Mouse (Mus musculus) large intestine, adult 2 months (tissue): ENCODE results near the gene Smim23. TPM values are rescaled to one million over a fixed set of nuclear protein-coding genes. Genes with fewer than 3 reads are reported as not detected.

Source experiments
- DNase-seq: peaks from one replicate; pipeline ENCODE4 v3.0.0-alpha.2; 2012; ENCODE audit warnings: low read depth, low spot score
- WGBS: fragments of 180-500 bp; shearing (Covaris S2); methylation state at CpG from one replicate; pipeline ENCODE4 v1.1.7; 2018; 5-methylcytosine and 5-hydroxymethylcytosine counted together
- polyA plus RNA-seq: library from polyadenylated mRNA; depleted of rRNA; stranded (reverse); fragments of >200 nt; gene quantifications from 2 replicates; pipeline ENCODE4 v1.2.3, GENCODE M21; 2012; rRNA removed

Smim23 gene
- not detected in 2 replicates for polyA plus RNA-seq

DNA sequence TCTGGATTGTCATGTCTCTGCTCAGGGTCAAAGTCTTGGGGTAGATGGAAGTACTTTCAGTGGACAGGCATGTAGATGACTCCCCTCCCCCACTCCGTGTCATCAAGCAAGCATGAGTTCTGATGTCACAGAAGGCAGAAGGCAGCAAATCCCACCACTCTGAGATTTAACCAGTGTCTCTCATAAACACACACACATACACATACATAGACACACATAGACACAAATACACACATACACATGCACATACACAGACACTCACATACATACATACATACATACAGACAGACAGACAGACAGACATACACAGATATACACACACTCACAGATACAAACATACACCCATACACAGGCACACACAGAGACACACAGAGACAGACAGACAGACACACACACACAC is at the start of gene Smim23:
TSS of gene Smim23 (minus strand) at position 101 of the 400 bp plus-strand sequence.
- no peak for DNase-seq
- 89% methylated on average over 1 of the region's 1 CpGs for WGBS

DNA sequence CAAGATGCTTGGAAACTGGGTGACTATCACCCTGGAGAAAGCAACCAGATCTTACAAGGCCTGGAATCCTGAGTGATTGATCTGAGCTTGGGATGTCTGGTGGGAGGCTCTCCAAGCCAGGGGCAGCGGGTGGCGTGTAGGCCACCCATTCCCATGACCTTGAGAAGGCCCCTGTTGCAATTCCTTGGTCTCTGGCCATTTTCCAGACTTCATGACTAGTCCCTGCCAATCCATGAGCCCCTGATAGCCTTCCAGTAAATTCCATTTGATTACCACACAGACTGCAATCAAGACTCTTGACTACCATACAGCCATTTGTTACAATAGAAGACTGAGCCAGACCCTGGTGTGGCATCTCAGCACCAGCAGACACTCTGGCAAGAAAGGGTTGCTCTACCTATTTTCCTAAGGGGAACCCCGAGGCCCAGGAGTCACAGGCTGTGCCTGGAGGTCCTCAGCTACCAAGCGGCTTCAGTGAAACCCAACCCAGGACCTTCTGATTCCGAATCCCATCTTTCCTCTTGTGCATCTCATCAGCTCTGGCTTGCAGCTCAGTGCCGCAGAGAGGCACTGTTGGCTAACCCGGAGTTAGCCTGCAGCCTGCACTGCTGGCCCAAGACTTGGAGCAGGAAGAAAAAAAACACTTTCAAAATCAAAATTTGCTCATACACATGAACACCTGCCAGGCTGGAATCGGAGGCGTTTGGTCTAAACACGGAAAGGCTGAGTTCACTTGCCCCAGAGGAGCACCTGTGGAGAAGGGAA is 44.4 kb upstream of the Smim23 start:
- 75% methylated on average over 10 of the region's 10 CpGs for WGBS
- DNase-seq, result no peak

DNA sequence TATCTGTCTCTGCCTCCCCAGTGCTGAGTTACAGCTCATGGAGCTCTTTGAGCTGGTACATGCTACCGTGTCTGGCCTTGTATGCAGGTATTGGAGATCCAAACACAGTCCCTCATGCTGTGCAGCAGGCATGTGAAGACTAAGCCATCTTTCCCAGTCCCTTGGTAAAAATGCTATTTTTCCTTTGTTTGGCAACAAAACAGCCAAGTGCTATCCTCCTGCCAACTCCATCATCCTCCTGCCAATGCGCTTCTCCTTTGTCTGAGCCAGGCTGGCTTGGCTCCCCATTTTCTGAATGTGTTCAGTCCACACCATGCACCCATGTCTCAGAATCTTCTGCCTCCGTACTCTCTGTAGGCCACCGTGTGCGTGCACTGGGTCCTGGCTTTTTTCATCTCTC is 40.2 kb upstream of the Smim23 start:
- 88% methylated on average over 5 of the region's 5 CpGs for WGBS
- no peak for DNase-seq

DNA sequence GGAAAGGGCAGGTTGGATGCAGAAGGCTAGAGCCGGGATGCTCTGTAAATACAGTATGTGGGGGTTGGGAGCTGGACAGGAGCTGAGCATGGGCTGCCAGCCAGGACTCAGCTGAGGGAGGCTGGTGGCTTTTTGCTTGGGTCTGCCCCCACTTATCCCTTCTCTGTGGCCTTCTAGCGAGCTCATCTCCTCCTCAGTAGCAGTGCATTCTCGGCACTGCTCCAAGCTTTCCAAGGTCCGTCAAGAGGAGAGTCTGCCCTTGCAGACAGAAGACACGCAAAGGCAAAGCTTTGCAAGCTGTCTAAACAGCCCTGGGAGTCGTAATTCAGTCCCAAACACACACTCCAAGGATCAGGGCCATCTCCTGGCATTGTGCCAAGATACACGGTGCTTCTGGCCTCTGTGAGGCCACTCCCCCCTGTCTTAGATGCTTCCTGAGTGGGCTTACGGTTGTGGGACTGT is 33.0 kb upstream of the Smim23 start:
- 3% methylated on average over 8 of the region's 8 CpGs for WGBS
- DNase-seq, result no peak

DNA sequence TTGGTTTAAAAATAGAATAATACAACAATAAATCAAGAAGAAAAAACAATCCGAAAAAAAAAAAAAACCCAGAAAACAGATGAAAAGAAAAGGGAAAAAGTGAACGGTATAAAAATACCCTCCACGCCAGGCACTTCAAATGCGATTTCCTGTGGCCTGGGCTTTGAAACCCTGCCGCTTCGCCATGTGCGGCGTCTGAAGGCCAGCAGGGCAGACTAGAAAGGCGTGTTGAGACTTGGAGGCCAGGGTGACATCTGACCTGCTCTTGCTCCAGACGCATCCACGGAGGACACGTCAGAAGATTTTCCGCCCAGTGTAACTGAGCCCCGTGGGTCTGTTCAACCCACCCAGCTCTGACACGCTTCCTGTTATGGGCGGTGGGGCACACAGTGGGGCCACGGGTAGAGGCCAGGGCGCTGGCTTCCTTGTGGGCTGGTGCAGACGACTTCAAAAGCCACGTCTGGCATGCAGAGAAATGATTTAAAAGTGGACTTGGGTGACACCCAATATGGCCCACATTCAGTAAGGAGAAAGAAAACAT is 22.3 kb upstream of the Smim23 start:
- no peak for DNase-seq
- WGBS, result 65% methylated on average over 20 of the region's 20 CpGs

DNA sequence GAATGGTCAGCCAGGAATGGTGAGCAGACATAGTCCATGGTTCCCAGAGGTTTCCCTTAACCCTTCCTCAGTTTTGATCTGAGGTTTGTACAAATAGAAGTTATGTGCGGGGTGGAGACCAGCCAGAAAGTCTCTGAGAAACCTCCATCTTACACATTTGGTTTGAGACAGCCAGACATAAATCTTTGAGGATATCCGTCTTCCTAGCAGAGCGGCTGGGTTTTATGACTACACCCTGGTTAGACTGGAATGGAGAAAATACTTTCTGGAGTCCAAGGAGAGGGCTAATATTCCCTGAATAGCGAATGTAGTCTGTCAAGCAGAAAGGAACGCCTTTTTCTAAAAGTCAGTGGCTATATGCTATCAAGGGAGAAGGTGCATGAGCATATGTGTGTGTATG is 16.8 kb upstream of the Smim23 start:
- DNase-seq, result no peak
- WGBS, result 38% methylated on average over 5 of the region's 5 CpGs

DNA sequence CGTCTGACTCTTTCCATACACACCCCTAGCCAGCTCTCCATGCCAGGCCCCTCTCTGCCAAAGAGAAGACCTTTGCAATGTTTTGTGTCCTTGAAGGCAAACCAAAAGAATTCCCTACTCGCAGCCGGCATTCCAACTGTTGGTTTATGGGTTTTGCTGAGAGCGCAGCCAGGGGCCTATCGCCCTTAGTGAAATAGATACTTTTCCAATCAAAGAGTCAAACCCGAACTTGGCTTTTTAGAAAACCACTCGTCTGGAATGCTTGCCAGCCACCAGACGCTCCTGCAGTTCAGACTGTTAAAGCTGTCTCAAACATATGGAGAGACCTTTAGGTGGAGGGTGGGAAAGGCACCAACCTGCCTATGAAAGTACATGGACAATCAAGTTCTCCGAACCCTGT is 15.9 kb upstream of the Smim23 start:
- DNase-seq, result no peak

DNA sequence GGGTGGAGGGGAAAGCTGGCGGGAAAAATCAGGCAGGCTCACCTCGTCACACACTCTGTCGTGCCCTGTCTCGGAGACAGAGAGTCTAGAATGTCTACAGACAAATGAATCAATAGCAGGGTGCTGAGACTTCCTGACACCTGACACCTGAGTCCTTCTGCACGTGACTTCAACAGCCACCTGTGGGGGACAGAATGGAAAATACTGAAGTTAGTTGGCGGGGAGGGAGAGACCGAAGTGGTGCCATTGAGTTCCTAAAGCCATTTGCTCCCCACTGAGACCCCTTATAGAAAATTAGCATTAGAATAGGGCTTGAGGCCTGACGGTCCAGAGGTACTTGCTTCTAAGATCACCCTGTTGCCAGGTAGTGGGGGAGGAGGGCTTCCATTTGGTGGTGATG is 10.6 kb upstream of the Smim23 start:
- no peak for DNase-seq
- 64% methylated on average over 8 of the region's 8 CpGs for WGBS

More for the DNA sequence above, 15.9 kb upstream of the Smim23 start:
- 71% methylated on average over 9 of the region's 9 CpGs for WGBS

DNA sequence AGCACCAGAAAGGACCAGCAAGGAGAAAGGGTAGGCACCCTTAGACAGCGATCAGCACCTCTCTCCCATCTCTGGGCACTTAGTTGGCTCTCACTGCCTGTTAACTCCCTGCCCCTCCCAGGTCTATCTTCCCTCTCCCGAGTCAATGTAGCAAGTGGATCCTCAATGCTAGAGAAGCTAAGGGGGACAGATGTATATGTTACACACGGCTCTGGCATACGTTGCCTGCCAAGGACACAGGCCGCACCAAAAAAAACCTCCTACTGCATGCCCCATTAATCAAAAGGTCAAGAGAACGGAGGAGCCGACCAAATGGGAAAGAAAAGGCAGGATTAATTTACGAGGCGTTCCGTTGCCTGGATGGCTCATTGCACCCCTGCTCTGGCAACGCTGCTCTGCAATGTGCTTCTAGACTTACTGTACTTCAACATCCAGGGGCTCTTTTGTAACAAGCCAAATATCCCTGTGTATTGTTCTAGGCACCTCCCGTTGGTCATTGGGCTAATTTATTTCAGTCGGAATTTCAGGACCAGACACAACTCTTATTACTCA is 10.0 kb upstream of the Smim23 start:
- WGBS, result 45% methylated on average over 13 of the region's 13 CpGs
- DNase-seq, result no peak

DNA sequence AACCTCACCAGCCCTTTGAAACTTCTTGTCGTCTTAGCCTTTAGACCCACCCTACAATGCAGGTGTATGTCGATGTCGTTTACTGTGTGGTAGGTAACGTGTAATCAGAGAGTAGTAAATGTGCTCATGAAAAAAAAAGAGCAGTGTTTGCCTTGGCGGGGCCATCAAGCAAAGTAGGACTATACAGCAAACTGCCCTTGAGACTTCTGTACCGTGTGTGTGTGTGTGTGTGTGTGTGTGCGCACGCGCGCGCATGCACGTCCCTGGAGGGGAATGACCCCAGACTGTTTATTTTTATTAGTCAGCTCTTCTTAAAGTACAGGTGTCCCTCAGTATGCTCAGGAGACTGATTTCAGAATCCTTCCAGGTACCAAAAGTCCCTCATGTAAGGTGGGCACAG is 6.8 kb downstream of the Smim23 start:
- DNase-seq, result peak; percentile 40

DNA sequence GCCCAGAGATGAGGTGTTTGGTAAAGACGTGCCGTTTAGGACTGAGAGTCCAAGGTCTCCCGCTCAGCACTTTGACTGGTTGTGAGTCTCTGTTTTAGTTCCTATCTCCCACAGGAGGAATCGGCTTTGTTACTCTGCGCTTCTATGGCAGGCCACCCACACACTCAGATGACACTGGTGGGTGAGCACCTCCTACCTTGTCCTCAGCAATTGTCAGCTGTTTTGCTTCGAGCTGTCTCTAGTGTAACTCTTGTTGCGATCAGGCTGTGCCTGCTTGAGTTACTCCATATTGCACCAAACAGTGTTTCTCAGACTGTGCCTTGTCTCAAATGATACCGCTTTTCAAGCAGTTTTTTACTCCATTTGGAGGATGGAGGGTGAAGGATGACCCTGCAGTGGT is 10.1 kb downstream of the Smim23 start:
- DNase-seq, result no peak
- 83% methylated on average over 8 of the region's 8 CpGs for WGBS

More for the DNA sequence above, 6.8 kb downstream of the Smim23 start:
- WGBS, result 29% methylated on average over 12 of the region's 12 CpGs

DNA sequence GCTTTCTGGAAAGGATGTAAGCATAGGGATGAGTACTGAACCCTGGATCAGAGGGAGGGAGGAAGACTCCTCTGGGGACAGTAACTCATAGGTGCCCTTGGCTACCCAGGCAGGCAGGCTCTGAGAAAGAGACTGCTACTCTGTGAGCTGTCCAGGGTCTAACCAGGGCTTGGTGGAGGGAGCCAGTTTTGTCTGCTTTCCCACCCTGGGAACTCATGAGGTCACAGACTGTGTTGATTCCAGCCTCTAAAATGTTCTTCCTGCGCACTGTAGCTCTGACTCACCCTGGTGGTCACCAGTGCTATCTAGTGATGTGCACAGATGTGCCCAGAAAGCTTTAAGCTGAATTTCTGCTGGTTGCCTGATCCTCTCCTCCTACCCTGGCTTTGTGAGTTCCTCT is 15.3 kb downstream of the Smim23 start:
- 86% methylated on average over 1 of the region's 1 CpGs for WGBS
- no peak for DNase-seq

DNA sequence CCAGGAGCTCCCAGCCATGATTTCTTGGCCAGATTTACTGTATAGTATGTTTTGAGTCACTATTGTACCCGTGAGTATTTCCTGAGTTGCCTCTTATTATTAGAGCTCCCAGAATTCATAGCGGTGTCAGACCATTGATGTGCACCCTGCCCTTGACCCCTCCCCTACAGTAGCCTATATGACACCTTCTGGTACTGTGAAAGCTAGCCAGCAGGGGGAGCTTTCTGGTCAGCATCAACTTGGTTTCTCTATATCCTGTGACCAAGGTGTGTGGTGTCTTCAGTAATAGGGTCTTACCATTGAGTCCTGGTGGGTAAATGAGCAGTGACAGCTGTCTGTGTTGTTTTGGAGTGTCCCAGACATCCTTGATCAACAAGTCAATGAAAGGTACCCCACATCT is 18.4 kb downstream of the Smim23 start:
- 8% methylated on average over 2 of the region's 2 CpGs for WGBS
- DNase-seq, result no peak

DNA sequence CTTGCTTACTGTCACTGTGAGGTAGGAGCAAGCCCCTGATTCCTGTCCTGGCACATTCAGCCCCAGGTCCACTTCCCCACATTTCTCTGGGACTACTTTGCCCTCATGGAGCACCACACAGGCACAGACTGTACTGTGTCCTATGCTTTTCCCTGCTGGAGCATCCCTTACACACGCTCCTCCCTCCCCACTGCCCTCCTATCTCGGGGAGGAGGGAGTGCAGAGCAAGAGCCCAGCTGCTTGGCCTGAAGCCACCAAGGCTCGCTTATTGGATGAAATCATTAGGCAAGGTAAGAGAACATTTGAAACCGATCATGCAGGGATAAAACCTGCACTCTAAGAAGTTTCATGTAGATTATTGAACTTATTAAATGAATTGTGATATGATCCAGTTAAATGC is 20.7 kb downstream of the Smim23 start:
- WGBS, result 37% methylated on average over 4 of the region's 4 CpGs
- no peak for DNase-seq

DNA sequence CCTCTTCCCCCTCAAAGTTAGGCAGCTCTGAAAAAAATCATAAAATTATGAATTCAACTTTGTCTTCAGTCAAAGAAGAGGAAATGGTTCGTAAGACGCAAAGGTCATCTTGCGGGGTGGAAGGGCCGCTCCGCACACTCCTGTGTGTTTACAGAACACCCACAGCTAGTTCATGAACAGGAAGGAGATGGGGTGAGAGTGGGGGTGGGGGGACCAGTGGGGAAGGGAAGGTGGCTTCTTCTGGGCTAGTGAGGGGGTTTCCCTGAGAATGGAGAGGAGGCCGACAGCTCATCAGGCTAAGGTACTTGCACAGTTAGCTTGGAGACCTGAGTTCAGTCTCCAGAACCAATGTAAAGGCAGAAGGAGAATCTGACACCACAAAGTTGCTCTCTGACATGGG is 22.7 kb downstream of the Smim23 start:
- 32% methylated on average over 6 of the region's 6 CpGs for WGBS
- DNase-seq, result no peak

DNA sequence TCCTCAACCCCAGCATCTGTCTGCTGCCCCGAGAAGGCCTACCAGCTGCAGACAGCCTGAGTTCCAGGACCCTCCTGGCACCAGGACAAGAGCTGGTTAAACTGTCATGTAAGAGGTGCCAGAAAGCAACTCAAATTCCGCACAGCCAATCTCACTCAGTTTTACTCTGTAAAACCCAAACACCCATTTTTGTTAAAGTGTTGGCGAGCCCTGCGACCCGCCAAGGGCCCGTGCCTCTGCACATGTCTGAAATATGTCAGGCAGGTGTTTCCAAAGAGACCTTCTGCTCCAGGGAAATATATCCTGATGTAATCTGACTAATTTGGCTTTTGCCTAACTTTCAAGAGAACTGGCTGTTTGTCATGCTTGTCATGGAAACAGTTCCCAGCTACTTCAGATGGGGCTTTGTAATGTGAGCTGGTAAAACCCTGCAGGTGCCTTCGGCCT is 23.5 kb downstream of the Smim23 start:
- DNase-seq, result no peak
- 65% methylated on average over 7 of the region's 7 CpGs for WGBS

DNA sequence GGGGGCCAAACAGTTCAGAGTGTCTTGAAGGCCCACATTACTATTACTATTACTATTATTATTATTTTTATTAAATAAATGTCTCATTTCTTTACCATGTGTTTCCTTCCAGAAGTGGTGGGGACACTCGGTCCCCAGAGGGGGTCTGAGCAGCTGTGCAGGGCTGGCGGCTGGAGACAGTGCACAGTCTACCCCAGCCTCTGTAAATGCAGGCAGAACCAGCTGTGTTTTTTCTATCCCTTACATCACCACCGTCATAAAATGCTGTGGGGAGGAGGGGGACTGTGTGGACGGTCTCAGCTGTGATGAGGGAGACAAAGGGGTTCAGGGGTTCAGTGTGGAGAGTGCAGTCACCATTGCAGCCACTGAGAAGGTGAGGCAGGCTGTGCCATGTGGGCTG is 26.0 kb downstream of the Smim23 start:
- WGBS, result 46% methylated on average over 4 of the region's 4 CpGs
- DNase-seq, result no peak

DNA sequence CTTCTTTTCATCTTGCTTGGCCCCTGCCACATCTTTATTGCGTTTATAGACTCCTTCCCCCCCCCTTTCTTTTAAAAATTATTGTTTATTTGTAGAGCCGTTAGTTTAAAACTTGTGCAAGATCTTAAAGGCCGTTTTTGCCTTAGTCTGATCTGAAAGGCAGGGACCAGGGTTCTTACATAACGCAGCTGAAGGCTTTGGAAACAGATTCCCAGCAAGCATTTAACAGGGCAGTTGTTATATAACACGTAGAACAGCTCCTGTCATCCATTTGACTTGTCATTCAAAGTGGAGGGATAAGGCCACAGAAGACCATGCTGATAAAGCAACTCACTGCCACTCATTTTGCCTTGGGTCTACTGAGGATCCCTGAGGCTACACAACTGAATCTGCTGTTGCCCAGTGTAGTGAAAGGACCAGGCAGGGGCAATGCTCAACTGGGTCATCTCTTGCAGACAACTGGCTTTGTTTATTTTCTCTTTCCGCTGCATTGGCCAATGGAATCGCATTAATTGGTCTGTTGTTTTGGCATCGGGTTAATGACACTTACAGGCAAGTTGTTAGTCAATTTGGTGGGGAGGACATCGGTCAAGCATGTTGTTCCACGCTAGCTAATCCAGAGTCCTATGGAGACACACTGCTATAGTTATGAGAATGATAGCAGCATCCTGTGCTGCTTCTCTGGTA is 29.5 kb downstream of the Smim23 start:
- 49% methylated on average over 10 of the region's 10 CpGs for WGBS
- no peak for DNase-seq

DNA sequence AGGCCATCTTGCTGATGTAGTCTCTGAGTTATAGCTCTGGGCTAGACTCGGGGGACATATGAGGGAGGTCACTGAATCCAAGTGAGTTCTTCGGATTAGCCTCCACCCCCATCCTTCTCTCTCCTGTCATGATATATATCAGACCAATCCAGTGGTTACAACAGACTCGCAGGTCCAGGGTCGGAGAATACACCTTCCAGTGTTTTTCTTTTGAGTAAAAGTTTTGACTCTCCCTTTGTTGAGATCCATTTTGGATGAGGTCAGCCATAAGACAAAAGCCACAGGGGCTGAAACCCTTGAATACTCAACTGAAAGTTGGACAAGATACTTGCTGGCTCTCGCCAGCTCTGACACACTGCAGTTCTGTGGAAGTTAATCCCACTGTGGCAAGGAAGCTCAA is 38.2 kb downstream of the Smim23 start:
- no peak for DNase-seq
- 86% methylated on average over 5 of the region's 5 CpGs for WGBS

DNA sequence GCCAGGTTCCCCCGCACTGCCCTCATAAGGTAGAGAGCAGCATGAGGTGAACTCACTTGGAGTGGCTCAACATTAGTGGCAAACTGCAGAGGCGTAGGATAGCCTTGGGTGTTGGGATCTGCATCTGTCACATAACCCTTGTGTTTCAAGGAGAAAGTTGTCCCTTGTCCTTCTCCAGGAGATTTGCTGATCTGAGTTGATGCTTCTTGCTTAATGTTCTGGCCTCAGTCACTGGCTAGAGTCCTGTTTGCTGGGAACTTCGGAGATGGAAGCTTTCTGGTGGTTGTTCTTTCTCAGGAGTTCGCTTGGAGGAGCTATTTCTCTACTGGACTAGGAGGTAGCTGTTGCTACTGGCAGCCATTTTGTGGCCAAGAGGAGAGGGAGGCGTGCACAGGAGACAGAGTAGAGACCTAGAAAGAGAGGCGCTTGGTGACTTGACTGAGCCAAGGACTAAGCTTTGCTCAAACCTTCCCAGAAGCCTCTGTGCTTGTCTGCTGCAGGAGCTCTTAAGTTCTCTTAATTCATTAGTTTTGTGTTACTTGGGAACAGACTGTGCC is 38.7 kb downstream of the Smim23 start:
- WGBS, result 79% methylated on average over 6 of the region's 6 CpGs
- DNase-seq, result no peak
